Mouse (Mus musculus): ENCODE measurements around the gene B4galt7.

DNA sequence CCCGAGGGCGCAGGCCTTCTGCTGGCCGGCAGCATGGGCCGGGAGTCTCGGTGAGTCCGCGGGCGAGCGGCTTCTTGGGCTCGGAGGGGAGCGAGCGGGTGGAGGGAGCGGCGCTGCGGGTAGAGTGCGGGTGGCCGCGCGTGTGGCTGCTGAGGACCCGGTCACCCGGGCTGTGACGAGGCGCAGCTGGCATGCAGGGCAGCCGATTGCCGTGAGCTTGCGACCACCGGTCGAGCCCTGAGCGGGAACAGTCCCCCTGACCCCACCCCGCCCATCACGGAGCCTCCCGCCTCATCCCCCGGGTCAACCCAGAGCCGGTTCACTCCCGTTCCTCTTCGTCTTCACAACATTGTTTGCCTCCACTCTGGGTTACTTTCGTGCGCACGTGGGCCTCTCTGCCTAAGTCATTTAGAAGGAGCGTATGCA, 35.5 kb downstream of the B4galt7 start:
- no peak for TF ChIP-seq POLR2A (IDR thresholded peaks at IDR 0.05; ENCODE audit: extremely low read depth, insufficient read depth, low read length)
- TF ChIP-seq CTCF (IDR thresholded peaks at IDR 0.05; ENCODE audit: low read depth, low read length): no peak
